Mouse (Mus musculus): ENCODE measurements around the gene Prodh2. TPM values are rescaled to one million over a fixed set of nuclear protein-coding genes. Genes with fewer than 3 reads are reported as not detected.

Gene Prodh2
- polyA plus RNA-seq, 1 experiment, result 0.58 TPM

GRCm38 (mm10) chr7:30540572-30540971 lies 47.1 kb downstream of the Prodh2 start:
- H3K27ac ChIP-seq (ENCODE audit: insufficient read depth, low read length), result no peak overlapping the region
- no peaks in the 10 kb centered on the region for H3K27me3 ChIP-seq (ENCODE audit: control insufficient read depth, insufficient read depth, low read length, poor library complexity, severe bottlenecking)
- H3K4me3 ChIP-seq (ENCODE audit: low read depth, low read length), result no peak overlapping the region
- no peaks in the 10 kb centered on the region for H3K9me3 ChIP-seq (replicated peaks; ENCODE audit: control insufficient read depth, insufficient read depth, low read length, poor library complexity, severe bottlenecking)
- 0 out of 2 replicates have a peak overlapping the region, but pooled peaks have one; percentile 6 for H3K9ac ChIP-seq (ENCODE audit: low read depth, poor library complexity, severe bottlenecking)
- no peak for TF ChIP-seq EP300 (IDR thresholded peaks at IDR 0.05; ENCODE audit: insufficient read depth, low read depth, low read length)
- TF ChIP-seq CTCF (IDR thresholded peaks at IDR 0.05; ENCODE audit: low read depth, low read length), result no peak
- TF ChIP-seq POLR2A (IDR thresholded peaks at IDR 0.05; ENCODE audit: insufficient read depth, low read length), result no peak
- peaks cover 2% of the 10 kb centered on the region for H3K4me1 ChIP-seq (ENCODE audit: control insufficient read depth, insufficient read depth, low read length)
- no peaks in the 10 kb centered on the region for H3K36me3 ChIP-seq (ENCODE audit: control insufficient read depth, insufficient read depth, low read length, poor library complexity, severe bottlenecking)

- peaks cover 2% of the 10 kb centered on the region for H3K4me1 ChIP-seq (ENCODE audit: control insufficient read depth, insufficient read depth, low read length)
- H3K9ac ChIP-seq (ENCODE audit: low read depth, poor library complexity, severe bottlenecking), result no peak overlapping the region
- no peaks in the 10 kb centered on the region for H3K27me3 ChIP-seq (ENCODE audit: control insufficient read depth, insufficient read depth, low read length, poor library complexity, severe bottlenecking)
- no peak for TF ChIP-seq CTCF (IDR thresholded peaks at IDR 0.05; ENCODE audit: low read depth, low read length)
- no peak for TF ChIP-seq POLR2A (IDR thresholded peaks at IDR 0.05; ENCODE audit: insufficient read depth, low read length)
- no peak for TF ChIP-seq EP300 (IDR thresholded peaks at IDR 0.05; ENCODE audit: insufficient read depth, low read depth, low read length)
- H3K9me3 ChIP-seq (replicated peaks; ENCODE audit: control insufficient read depth, insufficient read depth, low read length, poor library complexity, severe bottlenecking), result no peaks in the 10 kb centered on the region
- no peak overlapping the region for H3K4me3 ChIP-seq (ENCODE audit: low read depth, low read length)
- no peak overlapping the region for H3K27ac ChIP-seq (ENCODE audit: insufficient read depth, low read length)
- no peaks in the 10 kb centered on the region; the same call in none of the 2 replicates for H3K36me3 ChIP-seq (ENCODE audit: control insufficient read depth, insufficient read depth, low read length, poor library complexity, severe bottlenecking)
Observed at GRCm38 (mm10) chr7:30544327-30544726, 50.9 kb downstream of the Prodh2 start.

GRCm38 (mm10) chr7:30549880-30550279 lies 56.5 kb downstream of the Prodh2 start:
- Histone ChIP-seq H3K9ac (ENCODE audit: low read depth, poor library complexity, severe bottlenecking) (no peak overlapping the region), H3K27ac (ENCODE audit: insufficient read depth, low read length) (no peak overlapping the region), H3K4me3 (ENCODE audit: low read depth, low read length) (no peak overlapping the region), H3K9me3 (replicated peaks; ENCODE audit: control insufficient read depth, insufficient read depth, low read length, poor library complexity, severe bottlenecking) (no peaks in the 10 kb centered on the region), H3K4me1 (ENCODE audit: control insufficient read depth, insufficient read depth, low read length) (no peaks in the 10 kb centered on the region), H3K36me3 (ENCODE audit: control insufficient read depth, insufficient read depth, low read length, poor library complexity, severe bottlenecking) (no peaks in the 10 kb centered on the region; the same call in none of the 2 replicates), H3K27me3 (ENCODE audit: control insufficient read depth, insufficient read depth, low read length, poor library complexity, severe bottlenecking) (no peaks in the 10 kb centered on the region)
- TF ChIP-seq CTCF (IDR thresholded peaks at IDR 0.05; ENCODE audit: low read depth, low read length), result no peak
- no peak for TF ChIP-seq EP300 (IDR thresholded peaks at IDR 0.05; ENCODE audit: insufficient read depth, low read depth, low read length)
- TF ChIP-seq POLR2A (IDR thresholded peaks at IDR 0.05; ENCODE audit: insufficient read depth, low read length), result no peak

GRCm38 (mm10) chr7:30550603-30551002 lies 57.2 kb downstream of the Prodh2 start:
- H3K36me3 ChIP-seq (ENCODE audit: control insufficient read depth, insufficient read depth, low read length, poor library complexity, severe bottlenecking), result peaks cover 7% of the 10 kb centered on the region
- H3K9me3 ChIP-seq (replicated peaks; ENCODE audit: control insufficient read depth, insufficient read depth, low read length, poor library complexity, severe bottlenecking), result no peaks in the 10 kb centered on the region
- no peaks in the 10 kb centered on the region for H3K4me1 ChIP-seq (ENCODE audit: control insufficient read depth, insufficient read depth, low read length)
- H3K27me3 ChIP-seq (ENCODE audit: control insufficient read depth, insufficient read depth, low read length, poor library complexity, severe bottlenecking), result no peaks in the 10 kb centered on the region
- H3K27ac ChIP-seq (ENCODE audit: insufficient read depth, low read length), result no peak overlapping the region
- no peak overlapping the region for H3K4me3 ChIP-seq (ENCODE audit: low read depth, low read length)
- no peak overlapping the region for H3K9ac ChIP-seq (ENCODE audit: low read depth, poor library complexity, severe bottlenecking)
- TF ChIP-seq EP300 (IDR thresholded peaks at IDR 0.05; ENCODE audit: insufficient read depth, low read depth, low read length) (no peak), CTCF (IDR thresholded peaks at IDR 0.05; ENCODE audit: low read depth, low read length) (no peak), POLR2A (IDR thresholded peaks at IDR 0.05; ENCODE audit: insufficient read depth, low read length) (no peak)

- Histone ChIP-seq H3K4me1 (ENCODE audit: control insufficient read depth, insufficient read depth, low read length) (no peaks in the 10 kb centered on the region), H3K27ac (ENCODE audit: insufficient read depth, low read length) (peak overlapping the region; percentile 90), H3K9ac (ENCODE audit: low read depth, poor library complexity, severe bottlenecking) (peak overlapping the region; percentile 60), H3K4me3 (ENCODE audit: low read depth, low read length) (peak overlapping the region; percentile 94), H3K9me3 (replicated peaks; ENCODE audit: control insufficient read depth, insufficient read depth, low read length, poor library complexity, severe bottlenecking) (no peaks in the 10 kb centered on the region), H3K36me3 (ENCODE audit: control insufficient read depth, insufficient read depth, low read length, poor library complexity, severe bottlenecking) (peaks cover 12% of the 10 kb centered on the region), H3K27me3 (ENCODE audit: control insufficient read depth, insufficient read depth, low read length, poor library complexity, severe bottlenecking) (no peaks in the 10 kb centered on the region)
- TF ChIP-seq CTCF (IDR thresholded peaks at IDR 0.05; ENCODE audit: low read depth, low read length) (no peak), POLR2A (IDR thresholded peaks at IDR 0.05; ENCODE audit: insufficient read depth, low read length) (no peak), EP300 (IDR thresholded peaks at IDR 0.05; ENCODE audit: insufficient read depth, low read depth, low read length) (no peak)
Observed at GRCm38 (mm10) chr7:30551445-30552101, 58.2 kb downstream of the Prodh2 start.

All from ES-Bruce4 (cell line).